ENCODE assay signal across 11 mouse cellular contexts in the genomic region with DNA sequence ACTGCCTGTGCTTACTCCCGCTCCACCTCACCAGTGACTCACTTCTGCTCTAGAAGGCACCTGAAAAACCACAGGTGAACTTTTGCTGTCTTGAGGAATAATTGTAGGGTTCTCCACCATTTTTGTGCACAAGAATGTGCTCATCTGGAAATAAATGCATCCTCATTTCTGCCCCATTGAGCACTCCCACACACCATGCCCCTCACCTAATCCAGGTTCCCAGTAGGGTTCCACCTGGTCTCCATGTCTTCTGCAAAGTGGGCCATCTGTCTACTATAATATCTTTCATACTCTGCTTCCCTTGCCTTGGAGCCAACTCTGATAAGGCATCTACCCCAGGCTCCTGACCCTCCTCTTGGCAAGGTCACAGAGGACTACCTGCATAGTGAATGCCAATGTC.
"Had no signal": no experiment of that assay in that cellular context is flagged by ENCODE, and none has a peak within 500 bp of the region (broad histone marks: within the 10 kb centered on the region; RNA-seq: fewer than 3 reads in every experiment).

No protein-coding gene starts in this region.

- H3K36me3 ChIP-seq: kidney, embryonic 15.5 days; limb, embryonic 15.5 days; liver, embryonic 12.5 days; midbrain, embryonic 12.5 days had no signal

- H3K4me2 ChIP-seq: kidney, embryonic 15.5 days; limb, embryonic 15.5 days; liver, embryonic 12.5 days; lung, embryonic 14.5 days; midbrain, embryonic 12.5 days had no signal

- H3K4me1 ChIP-seq: kidney, embryonic 15.5 days; limb, embryonic 15.5 days; liver, embryonic 12.5 days had no signal

- H3K27ac ChIP-seq: kidney, embryonic 15.5 days; limb, embryonic 15.5 days; liver, embryonic 12.5 days; macrophage; midbrain, embryonic 12.5 days had no signal

- H3K9me3 ChIP-seq: kidney, embryonic 15.5 days; limb, embryonic 15.5 days; liver, embryonic 12.5 days; midbrain, embryonic 12.5 days had no signal

- H3K4me3 ChIP-seq: kidney, embryonic 15.5 days; limb, embryonic 15.5 days; liver, embryonic 12.5 days; midbrain, embryonic 12.5 days had no signal

- ATAC-seq: liver, embryonic 12.5 days had no signal

- H3K9ac ChIP-seq: kidney, embryonic 15.5 days; limb, embryonic 15.5 days; liver, embryonic 12.5 days; lung, embryonic 14.5 days; midbrain, embryonic 12.5 days had no signal

- H3K27me3 ChIP-seq: kidney, embryonic 15.5 days; limb, embryonic 15.5 days; liver, embryonic 12.5 days; midbrain, embryonic 12.5 days had no signal

- DNase-seq: kidney, postnatal 14 days; layer of hippocampus, postnatal 36 days; lung, embryonic 14.5 days; lung, postnatal 10 days; right cerebral cortex, postnatal 25 days; thymus, postnatal 36 days had no signal
